Mouse (Mus musculus) heart, adult 2 months (tissue): Measurements from ENCODE around the gene Msrb3.

Source experiments
- CTCF ChIP-seq: fragments of 200-600 bp; IDR thresholded peaks from 2 replicates; pipeline ENCODE4 v1.8.1; 2022; ENCODE audit warnings: antibody characterized with exemption, mild to moderate bottlenecking, moderate library complexity
- EP300 ChIP-seq: fragments of 200-500 bp; IDR thresholded peaks from 2 replicates; pipeline ENCODE4 v1.6.1; 2011; ENCODE audit warnings: low read depth, low read length, control low read depth; ENCODE audit not compliant: insufficient read depth

DNA sequence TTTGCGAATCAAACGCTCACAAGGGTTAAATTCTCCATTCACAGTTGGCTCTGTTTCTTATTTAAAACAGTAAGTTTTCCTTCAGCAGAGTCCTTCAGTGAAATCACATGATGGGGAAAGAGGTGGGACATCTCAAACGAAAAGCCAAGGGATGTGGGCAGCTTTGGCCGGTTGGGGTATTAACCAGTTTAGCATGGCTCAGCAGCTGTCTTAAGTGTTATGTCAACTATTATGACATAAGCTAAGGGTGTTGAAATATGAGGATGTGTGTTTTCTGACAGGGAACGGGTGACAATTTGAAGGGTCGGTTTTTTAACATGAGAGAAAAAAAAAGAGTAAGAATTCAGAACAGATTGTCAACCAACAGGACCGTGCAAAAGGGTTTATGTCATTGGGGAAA lies 50.2 kb downstream of the Msrb3 start:
- TF ChIP-seq CTCF (no peak), EP300 (no peak)
